Mouse (Mus musculus) midbrain, embryonic 10.5 days (tissue): ENCODE data around the gene Ankrd6. TPM values are rescaled to one million over a fixed set of nuclear protein-coding genes. Genes with fewer than 3 reads are reported as not detected.

ENCODE experiments used
- DNase-seq: peaks from one replicate; pipeline ENCODE4 v3.0.0-alpha.2; 2017; ENCODE audit warnings: low spot score
- H3K27ac ChIP-seq: fragments of 300-500 bp; sonication (generic); replicated peaks from 2 replicates; pipeline ENCODE4 v1.5.1; 2016; ENCODE audit warnings: mild to moderate bottlenecking
- H3K27me3 ChIP-seq: fragments of 300-500 bp; sonication (generic); 2 replicates; pipeline ENCODE4 v1.6.1; 2016; ENCODE audit warnings: low read depth, mild to moderate bottlenecking; ENCODE audit not compliant: poor library complexity, severe bottlenecking
- H3K36me3 ChIP-seq: fragments of 300-500 bp; sonication (generic); 2 replicates; pipeline ENCODE4 v1.6.1; 2016; ENCODE audit warnings: mild to moderate bottlenecking, moderate library complexity
- H3K4me1 ChIP-seq: fragments of 300-500 bp; sonication (generic); 2 replicates; pipeline ENCODE4 v1.6.1; 2016
- H3K4me3 ChIP-seq: fragments of 300-500 bp; sonication (generic); 2 replicates; pipeline ENCODE4 v1.5.1; 2016; ENCODE audit warnings: mild to moderate bottlenecking, moderate library complexity
- H3K9me3 ChIP-seq: fragments of 300-500 bp; sonication (generic); replicated peaks from 2 replicates; pipeline ENCODE4 v1.6.1; 2016; ENCODE audit warnings: mild to moderate bottlenecking
- WGBS: fragments of 180-500 bp; shearing (Covaris S2); methylation state at CpG from one replicate; pipeline ENCODE4 v1.1.7; 2016; 5-methylcytosine and 5-hydroxymethylcytosine counted together
- polyA plus RNA-seq: library from polyadenylated mRNA; unstranded; fragments of >200 nt; fragmentation: Nextera tagmentation; extraction: Ambion mirVana; gene quantifications from 2 replicates; pipeline ENCODE4 v1.2.1, GENCODE M21; 2016

Ankrd6 gene
- polyA plus RNA-seq, 1 experiment from 2014 or later = 23.7 TPM

- 86% methylated on average over 3 of the region's 3 CpGs for WGBS
- no peaks in the 10 kb centered on the region for H3K9me3 ChIP-seq
- DNase-seq = no peak
Observed at GRCm38 (mm10) chr4:32909241-32909979, 41.2 kb downstream of the Ankrd6 start.

GRCm38 (mm10) chr4:32907631-32908030 lies 43.0 kb downstream of the Ankrd6 start:
- H3K4me3 ChIP-seq = no peak overlapping the region
- no peak overlapping the region for H3K27ac ChIP-seq
- H3K9me3 ChIP-seq = no peaks in the 10 kb centered on the region
- no peak for DNase-seq
- peaks cover 4% of the 10 kb centered on the region; the same call in 1 of the 2 replicates for H3K4me1 ChIP-seq
- H3K27me3 ChIP-seq = no peaks in the 10 kb centered on the region
- H3K36me3 ChIP-seq = peaks cover 6% of the 10 kb centered on the region
- WGBS = 87% methylated on average over 3 of the region's 3 CpGs

More at GRCm38 (mm10) chr4:32909241-32909979, 41.2 kb downstream of the Ankrd6 start:
- Histone ChIP-seq H3K36me3 (peaks cover 16% of the 10 kb centered on the region), H3K4me1 (peaks cover 4% of the 10 kb centered on the region; the same call in 1 of the 2 replicates), H3K27me3 (no peaks in the 10 kb centered on the region), H3K4me3 (no peak overlapping the region), H3K27ac (no peak overlapping the region)

- Histone ChIP-seq H3K27me3 (no peaks in the 10 kb centered on the region), H3K4me1 (peaks cover 4% of the 10 kb centered on the region; the same call in 1 of the 2 replicates), H3K4me3 (no peak overlapping the region), H3K36me3 (peaks cover 6% of the 10 kb centered on the region), H3K27ac (no peak overlapping the region), H3K9me3 (no peaks in the 10 kb centered on the region)
- WGBS = 87% methylated on average over 6 of the region's 6 CpGs
- DNase-seq = no peak
Observed at GRCm38 (mm10) chr4:32906627-32907026, 44.0 kb downstream of the Ankrd6 start.

- no peak for DNase-seq
- Histone ChIP-seq H3K27ac (no peak overlapping the region), H3K4me1 (peaks cover 4% of the 10 kb centered on the region; the same call in 1 of the 2 replicates), H3K36me3 (peaks cover 6% of the 10 kb centered on the region), H3K27me3 (no peaks in the 10 kb centered on the region), H3K4me3 (no peak overlapping the region), H3K9me3 (no peaks in the 10 kb centered on the region)
- WGBS = 93% methylated on average over 2 of the region's 2 CpGs
Observed at GRCm38 (mm10) chr4:32905913-32906312, 44.7 kb downstream of the Ankrd6 start.

GRCm38 (mm10) chr4:32905381-32905780 lies 45.3 kb downstream of the Ankrd6 start:
- 76% methylated on average over 2 of the region's 2 CpGs for WGBS
- H3K4me1 ChIP-seq = peaks cover 4% of the 10 kb centered on the region; the same call in 1 of the 2 replicates

GRCm38 (mm10) chr4:32903826-32904225 lies 46.8 kb downstream of the Ankrd6 start:
- Histone ChIP-seq H3K9me3 (no peaks in the 10 kb centered on the region), H3K4me1 (peaks cover 4% of the 10 kb centered on the region), H3K27me3 (no peaks in the 10 kb centered on the region), H3K27ac (no peak overlapping the region), H3K36me3 (no peaks in the 10 kb centered on the region), H3K4me3 (no peak overlapping the region)
- no peak for DNase-seq
- WGBS = 93% methylated on average over 7 of the region's 7 CpGs

More at GRCm38 (mm10) chr4:32905381-32905780, 45.3 kb downstream of the Ankrd6 start:
- DNase-seq = no peak
- no peaks in the 10 kb centered on the region for H3K9me3 ChIP-seq
- peaks cover 3% of the 10 kb centered on the region for H3K36me3 ChIP-seq
- no peak overlapping the region for H3K27ac ChIP-seq
- no peaks in the 10 kb centered on the region for H3K27me3 ChIP-seq
- H3K4me3 ChIP-seq = no peak overlapping the region

GRCm38 (mm10) chr4:32899051-32899450 lies 51.6 kb downstream of the Ankrd6 start:
- 54% methylated on average over 4 of the region's 4 CpGs for WGBS
- DNase-seq = no peak
- Histone ChIP-seq H3K4me3 (no peak overlapping the region), H3K27me3 (no peaks in the 10 kb centered on the region), H3K27ac (no peak overlapping the region), H3K9me3 (peaks cover 9% of the 10 kb centered on the region), H3K36me3 (peaks cover 24% of the 10 kb centered on the region), H3K4me1 (no peaks in the 10 kb centered on the region; the same call in none of the 2 replicates)

- Histone ChIP-seq H3K27ac (no peak overlapping the region), H3K9me3 (peaks cover 13% of the 10 kb centered on the region), H3K36me3 (peaks cover 24% of the 10 kb centered on the region), H3K27me3 (no peaks in the 10 kb centered on the region), H3K4me3 (no peak overlapping the region), H3K4me1 (peaks cover 14% of the 10 kb centered on the region)
- WGBS = 89% methylated on average over 10 of the region's 10 CpGs
- no peak for DNase-seq
Observed at GRCm38 (mm10) chr4:32891341-32891740, 59.3 kb downstream of the Ankrd6 start.

GRCm38 (mm10) chr4:32890735-32891098 lies 59.9 kb downstream of the Ankrd6 start:
- H3K36me3 ChIP-seq = peaks cover 26% of the 10 kb centered on the region
- H3K9me3 ChIP-seq = peaks cover 13% of the 10 kb centered on the region
- peaks cover 14% of the 10 kb centered on the region for H3K4me1 ChIP-seq
- H3K27me3 ChIP-seq = no peaks in the 10 kb centered on the region
- WGBS = 90% methylated on average over 5 of the region's 5 CpGs
- DNase-seq = no peak
- no peak overlapping the region for H3K4me3 ChIP-seq
- H3K27ac ChIP-seq = no peak overlapping the region

GRCm38 (mm10) chr4:32889996-32890734 lies 60.5 kb downstream of the Ankrd6 start:
- no peak overlapping the region for H3K4me3 ChIP-seq
- H3K9me3 ChIP-seq = peaks cover 13% of the 10 kb centered on the region
- H3K36me3 ChIP-seq = peaks cover 27% of the 10 kb centered on the region
- H3K4me1 ChIP-seq = peaks cover 14% of the 10 kb centered on the region
- H3K27ac ChIP-seq = no peak overlapping the region
- no peak for DNase-seq
- H3K27me3 ChIP-seq = no peaks in the 10 kb centered on the region
- WGBS = 74% methylated on average over 10 of the region's 10 CpGs

- H3K4me3 ChIP-seq = no peak overlapping the region
- H3K9me3 ChIP-seq = peaks cover 5% of the 10 kb centered on the region
- peaks cover 14% of the 10 kb centered on the region for H3K4me1 ChIP-seq
- no peaks in the 10 kb centered on the region for H3K27me3 ChIP-seq
- 79% methylated on average over 11 of the region's 11 CpGs for WGBS
- H3K27ac ChIP-seq = peak overlapping the region; percentile 42; the same call in 1 of the 2 replicates
- H3K36me3 ChIP-seq = peaks cover 17% of the 10 kb centered on the region
- no peak for DNase-seq
Observed at GRCm38 (mm10) chr4:32889246-32889645, 61.4 kb downstream of the Ankrd6 start.

GRCm38 (mm10) chr4:32886479-32886878 lies 64.2 kb downstream of the Ankrd6 start:
- Histone ChIP-seq H3K4me3 (no peak overlapping the region), H3K36me3 (peaks cover 34% of the 10 kb centered on the region), H3K4me1 (peaks cover 14% of the 10 kb centered on the region), H3K27ac (no peak overlapping the region), H3K27me3 (no peaks in the 10 kb centered on the region), H3K9me3 (no peaks in the 10 kb centered on the region)
- no peak for DNase-seq
- WGBS = 93% methylated on average over 3 of the region's 3 CpGs

GRCm38 (mm10) chr4:32884599-32884998 lies 66.0 kb downstream of the Ankrd6 start:
- no peaks in the 10 kb centered on the region for H3K27me3 ChIP-seq
- H3K4me1 ChIP-seq = peaks cover 5% of the 10 kb centered on the region
- no peak overlapping the region for H3K4me3 ChIP-seq
- H3K36me3 ChIP-seq = peaks cover 35% of the 10 kb centered on the region
- 64% methylated on average over 9 of the region's 9 CpGs for WGBS
- no peaks in the 10 kb centered on the region for H3K9me3 ChIP-seq
- DNase-seq = no peak
- no peak overlapping the region for H3K27ac ChIP-seq
